Mouse (Mus musculus): Measurements from ENCODE around the gene Insr. TPM values are rescaled to one million over a fixed set of nuclear protein-coding genes. Genes with fewer than 3 reads are reported as not detected.
"Not testable (repeated sequence)": the region's sequence is repeated elsewhere in the genome, so short reads cannot be mapped to it uniquely, and the experiment has no call there.

Gene Insr
- total RNA-seq, 2 experiments from 2014 or later: 12.2 to 27.3 TPM

DNA sequence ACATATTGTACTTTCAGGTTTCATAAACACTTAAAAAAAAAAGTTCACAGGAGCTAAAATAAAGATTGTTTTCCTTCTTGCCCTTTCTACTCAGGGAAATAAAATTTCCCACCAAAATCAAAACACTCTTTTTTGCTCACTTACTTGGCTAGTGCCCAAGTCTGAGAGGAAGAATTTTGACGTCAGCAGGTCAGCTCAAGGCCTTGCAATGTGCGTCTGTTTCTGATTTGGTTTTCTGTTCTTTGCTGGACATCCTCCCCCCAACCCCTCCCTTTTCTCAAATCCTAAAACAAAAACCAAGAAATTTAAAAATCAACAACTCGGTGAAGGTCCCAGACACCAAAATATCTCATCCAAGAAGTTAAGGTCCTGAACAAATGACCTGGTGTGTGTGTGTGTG is 70.1 kb downstream of the Insr start:
- ATAC-seq (replicated peaks; ENCODE audit: poor library complexity, severe bottlenecking): no peak

DNA sequence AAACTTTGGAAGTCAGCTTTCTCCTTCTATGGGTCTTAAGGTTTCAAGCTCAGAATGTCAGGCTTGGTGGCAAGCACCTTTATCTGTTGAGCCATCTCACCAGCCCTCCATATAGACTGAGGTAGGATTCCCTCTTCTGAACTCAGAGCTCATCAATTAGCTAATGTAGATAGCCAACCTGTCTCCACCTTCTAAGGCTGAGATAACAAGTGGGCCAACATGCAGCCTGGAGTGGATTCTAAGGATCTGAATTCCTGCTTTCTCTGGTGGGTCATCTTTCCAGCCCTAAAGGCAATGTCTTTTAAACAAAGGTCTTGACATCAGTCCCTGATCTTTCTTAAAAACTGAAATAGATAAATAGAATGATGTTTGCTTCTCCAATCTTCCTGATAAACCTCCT is 70.7 kb downstream of the Insr start:
- no peak for ATAC-seq (replicated peaks; ENCODE audit: poor library complexity, severe bottlenecking)

DNA sequence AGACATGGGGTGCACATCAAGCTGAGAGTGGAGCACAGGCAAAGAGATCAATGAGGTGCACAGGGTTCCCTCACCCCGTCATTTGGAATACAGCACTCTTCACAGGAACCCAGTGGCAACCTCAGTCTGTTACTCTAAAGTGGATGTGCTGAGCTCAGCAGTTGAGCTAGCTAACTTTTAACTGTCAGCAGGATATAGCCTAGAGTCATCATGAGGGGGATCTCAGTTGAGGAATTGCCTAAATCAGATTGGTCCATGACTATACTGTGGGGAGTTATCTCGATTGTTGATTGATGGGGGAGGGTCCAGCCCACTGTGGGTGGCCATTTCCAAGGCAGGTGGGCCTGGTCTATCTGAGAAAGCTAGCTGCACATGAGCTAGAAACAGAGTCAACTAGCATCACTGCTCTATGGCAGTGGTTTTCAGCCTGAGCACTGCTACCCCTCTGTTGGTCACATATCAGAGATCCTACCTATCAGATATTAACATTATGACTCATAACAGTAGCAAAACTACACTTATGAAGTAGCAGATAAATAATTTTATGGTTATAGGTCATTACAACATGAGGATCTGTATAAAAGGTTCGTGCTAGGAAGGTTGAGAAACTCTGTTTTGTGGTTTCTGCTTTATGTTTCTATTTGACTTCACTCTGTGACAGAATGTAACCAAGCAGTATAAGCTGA is 74.5 kb downstream of the Insr start:
- ATAC-seq (replicated peaks; ENCODE audit: poor library complexity, severe bottlenecking): no peak

DNA sequence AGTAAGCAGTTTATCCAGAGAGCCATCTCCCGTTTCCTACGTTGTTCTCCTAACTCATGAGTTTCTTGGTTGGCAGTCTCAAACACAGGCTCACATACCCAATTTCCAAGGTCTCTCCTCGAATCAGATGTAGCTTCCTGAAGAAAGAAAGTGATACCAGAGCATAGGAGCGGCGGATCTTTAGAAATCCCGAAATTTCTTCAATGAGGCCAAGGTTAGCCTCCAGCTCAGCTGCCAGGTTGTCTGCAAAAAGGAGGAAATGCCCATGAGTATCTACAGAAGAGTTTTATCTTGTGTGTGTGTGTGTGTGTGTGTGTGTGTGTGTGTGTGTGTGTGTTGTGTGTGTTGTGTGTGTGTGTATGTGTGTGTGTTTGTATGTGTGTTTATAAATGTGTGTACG is 76.6 kb downstream of the Insr start:
- ATAC-seq (replicated peaks; ENCODE audit: poor library complexity, severe bottlenecking): no peak

DNA sequence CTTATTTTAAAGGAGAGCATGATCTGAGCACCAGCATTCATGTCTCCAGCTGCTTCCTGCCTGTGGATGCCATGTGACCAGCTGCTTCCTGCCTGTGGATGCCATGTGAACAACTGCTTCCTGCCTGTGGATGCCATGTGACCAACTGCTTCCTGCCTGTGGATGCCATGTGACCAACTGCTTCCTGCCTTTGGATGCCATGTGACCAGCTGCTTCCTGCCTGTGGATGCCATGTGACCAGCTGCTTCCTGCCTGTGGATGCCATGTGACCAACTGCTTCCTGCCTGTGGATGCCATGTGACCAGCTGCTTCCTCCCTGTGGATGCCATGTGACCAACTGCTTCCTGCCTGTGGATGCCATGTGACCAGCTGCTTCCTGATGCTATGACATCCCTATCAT is 85.1 kb downstream of the Insr start:
- ATAC-seq (replicated peaks; ENCODE audit: poor library complexity, severe bottlenecking): not testable (repeated sequence)

DNA sequence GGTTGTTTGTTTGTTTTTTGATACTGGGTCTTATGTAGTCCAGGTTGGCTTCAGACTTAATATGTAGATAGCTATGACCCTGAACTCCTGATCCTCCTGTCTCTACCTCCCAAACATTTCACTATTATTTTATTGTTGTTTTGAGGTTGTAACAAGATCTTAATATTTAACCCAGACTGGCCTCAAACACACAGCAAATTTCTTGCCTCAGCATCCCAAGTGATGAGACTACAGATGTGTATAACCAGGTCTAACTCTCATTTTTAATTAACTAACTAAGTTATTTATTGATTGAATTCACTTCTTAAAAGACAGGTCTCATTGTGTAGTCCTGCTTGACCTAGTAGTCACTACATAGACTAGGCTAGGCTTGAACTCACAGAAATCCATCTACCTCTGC is 88.4 kb downstream of the Insr start:
- no peak for ATAC-seq (replicated peaks; ENCODE audit: poor library complexity, severe bottlenecking)

DNA sequence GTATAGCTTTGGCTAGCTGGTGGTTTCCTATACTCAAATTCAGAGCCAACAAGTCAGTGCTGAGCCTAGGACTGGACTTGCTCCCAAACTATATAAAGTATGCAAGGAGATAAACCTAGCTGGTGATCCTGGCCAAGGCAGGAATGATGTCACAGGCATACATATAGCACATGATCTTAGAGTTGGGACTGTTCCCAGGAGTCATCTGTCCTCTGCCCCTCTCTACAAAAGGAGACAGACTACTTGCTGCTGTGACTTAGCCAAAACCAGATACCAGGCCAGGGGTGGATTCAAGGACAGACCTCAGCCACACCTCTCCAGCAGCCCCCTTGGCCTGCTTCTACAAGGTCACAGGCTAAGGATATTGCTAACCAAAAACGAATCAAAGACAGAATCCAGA is 92.0 kb downstream of the Insr start:
- ATAC-seq (replicated peaks; ENCODE audit: poor library complexity, severe bottlenecking): no peak

DNA sequence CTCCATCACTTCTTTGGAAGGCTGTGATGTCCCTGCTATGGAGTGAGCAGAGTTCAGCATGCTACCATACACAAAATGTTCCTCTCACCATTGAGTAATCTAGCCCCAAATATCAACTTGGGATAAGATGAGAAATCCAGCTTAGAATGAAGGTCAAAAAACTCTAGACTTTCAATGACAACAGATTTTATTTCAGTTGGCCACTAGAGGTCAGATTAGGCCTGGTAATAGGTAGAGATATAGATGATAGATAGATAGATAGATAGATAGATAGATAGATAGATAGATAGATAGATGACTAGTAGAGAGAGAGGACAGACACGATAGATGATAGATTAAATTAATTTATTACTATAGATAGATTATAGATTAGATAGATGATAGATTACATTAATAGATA is 99.5 kb downstream of the Insr start:
- ATAC-seq (replicated peaks; ENCODE audit: poor library complexity, severe bottlenecking): no peak

DNA sequence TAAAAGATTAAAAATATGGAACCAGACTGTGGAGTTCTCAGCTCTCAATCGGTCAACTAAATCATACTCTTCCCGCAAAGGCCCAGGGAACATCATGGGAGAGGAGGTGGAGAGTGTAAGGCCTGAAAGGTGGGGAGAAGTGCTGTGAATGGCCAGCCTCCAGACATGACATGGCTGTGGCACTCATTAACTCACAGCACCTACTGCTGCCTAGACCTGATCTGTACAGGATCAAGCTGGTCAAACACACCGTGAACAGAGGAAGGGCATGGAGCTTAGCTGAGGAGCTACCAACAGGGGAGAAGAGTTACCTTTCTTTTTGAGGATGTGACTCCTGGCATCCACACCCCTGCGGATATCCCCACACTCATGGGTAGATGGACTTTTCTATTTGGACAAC is 102.0 kb downstream of the Insr start:
- ATAC-seq (replicated peaks; ENCODE audit: poor library complexity, severe bottlenecking): no peak

DNA sequence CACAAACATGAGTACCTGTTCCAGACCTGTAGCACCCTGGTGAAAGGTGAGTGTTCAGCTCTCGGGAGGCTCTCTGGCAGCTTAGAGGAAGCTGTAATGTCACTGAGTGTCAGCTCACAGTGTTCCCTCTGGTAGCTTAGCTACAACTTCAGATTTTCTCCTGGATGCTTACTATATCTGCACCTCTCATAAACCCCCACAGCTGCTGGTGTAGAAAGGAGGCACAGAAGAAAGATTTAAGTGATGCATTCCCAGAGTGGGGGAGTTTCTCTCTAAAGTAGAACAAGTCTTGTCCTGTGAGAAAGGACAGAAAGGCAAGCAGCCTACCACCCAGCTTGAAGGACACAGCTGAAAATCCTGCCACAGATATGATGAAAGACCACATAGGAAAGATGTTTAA is 107.2 kb downstream of the Insr start:
- no peak for ATAC-seq (replicated peaks; ENCODE audit: poor library complexity, severe bottlenecking)

DNA sequence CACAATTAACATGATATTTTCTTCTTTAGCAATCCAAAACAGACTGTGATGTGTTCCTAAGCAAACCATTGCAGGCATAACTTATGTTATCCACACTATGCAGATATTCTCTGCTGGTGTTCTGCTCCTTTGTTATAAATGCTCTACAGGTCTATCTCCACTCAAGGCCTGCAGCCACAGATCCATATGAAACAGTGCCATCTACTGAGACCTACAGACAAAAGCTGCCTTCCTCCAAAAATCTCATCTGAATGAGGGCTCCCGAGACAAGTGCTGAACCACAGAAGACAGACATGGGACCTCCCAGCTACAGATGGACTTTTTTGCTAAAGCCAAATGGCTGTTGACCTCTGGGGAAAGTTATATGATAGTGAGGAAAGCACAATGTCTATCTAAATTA is 132.9 kb downstream of the Insr start:
- no peak for ATAC-seq (replicated peaks; ENCODE audit: poor library complexity, severe bottlenecking)

DNA sequence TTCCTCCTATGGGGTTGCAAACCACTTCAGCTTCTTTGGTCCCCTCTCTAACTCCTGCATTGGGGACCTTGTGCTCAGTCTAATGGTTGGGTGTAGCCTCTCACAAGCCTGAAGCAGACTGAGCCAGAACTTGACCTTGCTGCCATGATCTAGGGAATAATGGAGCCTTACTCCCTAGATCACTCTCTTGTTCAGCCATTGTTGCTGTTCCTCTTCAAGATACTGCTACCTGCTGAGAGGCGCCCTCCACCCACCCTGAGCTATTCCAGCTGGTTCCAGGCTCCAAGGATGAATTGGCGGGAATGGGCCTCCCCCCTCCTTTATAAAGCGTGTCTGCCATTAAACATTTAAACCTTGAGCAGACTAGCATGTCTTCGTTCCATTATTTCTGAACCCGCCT is 179.0 kb downstream of the Insr start:
- not testable (repeated sequence) for ATAC-seq (replicated peaks; ENCODE audit: poor library complexity, severe bottlenecking)

Other genes starting within 250 kb of the Insr start
- gene A430078G23Rik, start 73.8 kb upstream of the Insr start, total RNA-seq (2014; fragmentation: Nextera tagmentation): 18.7 and 25.6 TPM in 2 replicates
- gene A430078G23Rik, start 73.8 kb upstream of the Insr start, total RNA-seq (2017): 10.5 and 14.7 TPM in 2 replicates
- 29.1 and 36.5 TPM in 2 replicates for gene Arhgef18, start 113.4 kb upstream of the Insr start, total RNA-seq (2014; fragmentation: Nextera tagmentation)
- gene Arhgef18, start 113.4 kb upstream of the Insr start, total RNA-seq (2017): 24.7 and 25.2 TPM in 2 replicates
- gene Pex11g, start 188.1 kb upstream of the Insr start, total RNA-seq (2014; fragmentation: Nextera tagmentation): 2.3 and 2.8 TPM in 2 replicates
- 1.6 and 3.4 TPM in 2 replicates for gene Pex11g, start 188.1 kb upstream of the Insr start, total RNA-seq (2017)
- not detected in 2 replicates for gene Tex45, start 191.2 kb upstream of the Insr start, total RNA-seq (2014; fragmentation: Nextera tagmentation)
- not detected in 2 replicates for gene Tex45, start 191.2 kb upstream of the Insr start, total RNA-seq (2017)
- gene Zfp358, start 213.5 kb upstream of the Insr start, total RNA-seq (2014; fragmentation: Nextera tagmentation): 11.8 and 17.0 TPM in 2 replicates
- gene Zfp358, start 213.5 kb upstream of the Insr start, total RNA-seq (2017): 3.3 and 5.0 TPM in 2 replicates
- gene Mcoln1, start 220.8 kb upstream of the Insr start, total RNA-seq (2014; fragmentation: Nextera tagmentation): 26.7 and 55.5 TPM in 2 replicates
- 21.8 and 41.5 TPM in 2 replicates for gene Mcoln1, start 220.8 kb upstream of the Insr start, total RNA-seq (2017)
- gene Pnpla6, start 235.8 kb upstream of the Insr start, total RNA-seq (2014; fragmentation: Nextera tagmentation): 39.0 and 39.4 TPM in 2 replicates
- gene Pnpla6, start 235.8 kb upstream of the Insr start, total RNA-seq (2017): 11.8 and 16.8 TPM in 2 replicates

All from granulocyte monocyte progenitor cell, adult 5-6 weeks (primary cell).